Mouse (Mus musculus): ENCODE results near the gene Slc24a3. TPM values are rescaled to one million over a fixed set of nuclear protein-coding genes. Genes with fewer than 3 reads are reported as not detected.

The Slc24a3 gene
- polyA plus RNA-seq (2014; fragmentation: Nextera tagmentation; extraction: Ambion mirVana), result 2.1 and 2.4 TPM in 2 replicates

GRCm38 (mm10) chr2:145167664-145168360 lies at the start of gene Slc24a3:
Gene Slc24a3, plus strand, starts transcription at chr2:145167754.
- no peaks in the 10 kb centered on the region for H3K27me3 ChIP-seq (replicated peaks; ENCODE audit: control insufficient read depth, insufficient read depth, low read length)
- H3K9ac ChIP-seq (ENCODE audit: low read depth, low read length), result peak within 1 kb of the TSS; percentile 31
- H3K4me1 ChIP-seq (replicated peaks; ENCODE audit: control insufficient read depth, insufficient read depth, low read length), result no peaks in the 10 kb centered on the region
- H3K36me3 ChIP-seq (ENCODE audit: control insufficient read depth, insufficient read depth, low read length), result no peaks in the 10 kb centered on the region
- H3K4me3 ChIP-seq (ENCODE audit: low read depth, low read length), result peak within 1 kb of the TSS; percentile 60
- under 1% methylated on average over 65 of the region's 100 CpGs for WGBS
- H3K4me2 ChIP-seq, result peak within 1 kb of the TSS; percentile 88
- ATAC-seq (replicated peaks; ENCODE audit: low FRiP score), result peak; percentile 86
- peak within 1 kb of the TSS; percentile 52; the same call in 1 of the 2 replicates for H3K27ac ChIP-seq (ENCODE audit: low read depth, low read length)
- peak; percentile 79 for DNase-seq (ENCODE audit: low spot score)
- H3K9me3 ChIP-seq (ENCODE audit: control insufficient read depth, low read length), result no peaks in the 10 kb centered on the region

- Histone ChIP-seq H3K4me2 (no peak overlapping the region), H3K9me3 (ENCODE audit: control insufficient read depth, low read length) (no peaks in the 10 kb centered on the region), H3K4me3 (ENCODE audit: low read depth, low read length) (no peak overlapping the region), H3K36me3 (ENCODE audit: control insufficient read depth, insufficient read depth, low read length) (no peaks in the 10 kb centered on the region), H3K27ac (ENCODE audit: low read depth, low read length) (no peak overlapping the region), H3K4me1 (replicated peaks; ENCODE audit: control insufficient read depth, insufficient read depth, low read length) (no peaks in the 10 kb centered on the region), H3K9ac (ENCODE audit: low read depth, low read length) (no peak overlapping the region), H3K27me3 (replicated peaks; ENCODE audit: control insufficient read depth, insufficient read depth, low read length) (no peaks in the 10 kb centered on the region)
- WGBS, result 75% methylated on average over 5 of the region's 5 CpGs
- DNase-seq (ENCODE audit: low spot score) (no peak), ATAC-seq (replicated peaks; ENCODE audit: low FRiP score) (no peak)
Measured at GRCm38 (mm10) chr2:145117762-145118161, 49.8 kb upstream of the Slc24a3 start.

GRCm38 (mm10) chr2:145127747-145128146 lies 39.8 kb upstream of the Slc24a3 start:
- Histone ChIP-seq H3K4me3 (ENCODE audit: low read depth, low read length) (no peak overlapping the region), H3K4me2 (no peak overlapping the region), H3K9me3 (ENCODE audit: control insufficient read depth, low read length) (no peaks in the 10 kb centered on the region), H3K9ac (ENCODE audit: low read depth, low read length) (no peak overlapping the region), H3K36me3 (ENCODE audit: control insufficient read depth, insufficient read depth, low read length) (no peaks in the 10 kb centered on the region), H3K4me1 (replicated peaks; ENCODE audit: control insufficient read depth, insufficient read depth, low read length) (no peaks in the 10 kb centered on the region), H3K27ac (ENCODE audit: low read depth, low read length) (no peak overlapping the region), H3K27me3 (replicated peaks; ENCODE audit: control insufficient read depth, insufficient read depth, low read length) (no peaks in the 10 kb centered on the region)
- DNase-seq (ENCODE audit: low spot score) (no peak), ATAC-seq (replicated peaks; ENCODE audit: low FRiP score) (no peak)
- 84% methylated on average over 3 of the region's 3 CpGs for WGBS

GRCm38 (mm10) chr2:145136625-145137291 lies 30.8 kb upstream of the Slc24a3 start:
- Histone ChIP-seq H3K27me3 (replicated peaks; ENCODE audit: control insufficient read depth, insufficient read depth, low read length) (no peaks in the 10 kb centered on the region), H3K4me3 (ENCODE audit: low read depth, low read length) (no peak overlapping the region), H3K4me1 (replicated peaks; ENCODE audit: control insufficient read depth, insufficient read depth, low read length) (no peaks in the 10 kb centered on the region), H3K27ac (ENCODE audit: low read depth, low read length) (no peak overlapping the region), H3K9me3 (ENCODE audit: control insufficient read depth, low read length) (no peaks in the 10 kb centered on the region), H3K36me3 (ENCODE audit: control insufficient read depth, insufficient read depth, low read length) (no peaks in the 10 kb centered on the region), H3K9ac (ENCODE audit: low read depth, low read length) (no peak overlapping the region), H3K4me2 (no peak overlapping the region)
- ATAC-seq (replicated peaks; ENCODE audit: low FRiP score) (no peak), DNase-seq (ENCODE audit: low spot score) (no peak)
- WGBS, result 74% methylated on average over 4 of the region's 4 CpGs

- no peak overlapping the region for H3K27ac ChIP-seq (ENCODE audit: low read depth, low read length)
- 27% methylated on average over 1 of the region's 1 CpGs for WGBS
- DNase-seq (ENCODE audit: low spot score) (no peak), ATAC-seq (replicated peaks; ENCODE audit: low FRiP score) (peak; percentile 74; the same call in 1 of the 2 replicates)
- H3K27me3 ChIP-seq (replicated peaks; ENCODE audit: control insufficient read depth, insufficient read depth, low read length), result no peaks in the 10 kb centered on the region
- H3K9ac ChIP-seq (ENCODE audit: low read depth, low read length), result no peak overlapping the region
- no peak overlapping the region for H3K4me3 ChIP-seq (ENCODE audit: low read depth, low read length)
- no peaks in the 10 kb centered on the region for H3K9me3 ChIP-seq (ENCODE audit: control insufficient read depth, low read length)
- no peaks in the 10 kb centered on the region for H3K36me3 ChIP-seq (ENCODE audit: control insufficient read depth, insufficient read depth, low read length)
- no peaks in the 10 kb centered on the region for H3K4me1 ChIP-seq (replicated peaks; ENCODE audit: control insufficient read depth, insufficient read depth, low read length)
- H3K4me2 ChIP-seq, result no peak overlapping the region
Measured at GRCm38 (mm10) chr2:145150407-145150806, 17.1 kb upstream of the Slc24a3 start.

GRCm38 (mm10) chr2:145150821-145151220 lies 16.7 kb upstream of the Slc24a3 start:
- Histone ChIP-seq H3K4me3 (ENCODE audit: low read depth, low read length) (no peak overlapping the region), H3K9me3 (ENCODE audit: control insufficient read depth, low read length) (no peaks in the 10 kb centered on the region), H3K36me3 (ENCODE audit: control insufficient read depth, insufficient read depth, low read length) (no peaks in the 10 kb centered on the region), H3K27ac (ENCODE audit: low read depth, low read length) (no peak overlapping the region), H3K9ac (ENCODE audit: low read depth, low read length) (no peak overlapping the region), H3K27me3 (replicated peaks; ENCODE audit: control insufficient read depth, insufficient read depth, low read length) (no peaks in the 10 kb centered on the region), H3K4me2 (no peak overlapping the region), H3K4me1 (replicated peaks; ENCODE audit: control insufficient read depth, insufficient read depth, low read length) (no peaks in the 10 kb centered on the region)
- 40% methylated on average over 3 of the region's 3 CpGs for WGBS
- DNase-seq (ENCODE audit: low spot score), result no peak
- peak; percentile 74; the same call in 1 of the 2 replicates for ATAC-seq (replicated peaks; ENCODE audit: low FRiP score)

- WGBS, result 76% methylated on average over 1 of the region's 1 CpGs
- DNase-seq (ENCODE audit: low spot score) (no peak), ATAC-seq (replicated peaks; ENCODE audit: low FRiP score) (no peak)
- no peaks in the 10 kb centered on the region for H3K9me3 ChIP-seq (ENCODE audit: control insufficient read depth, low read length)
- H3K27me3 ChIP-seq (replicated peaks; ENCODE audit: control insufficient read depth, insufficient read depth, low read length), result no peaks in the 10 kb centered on the region
- H3K27ac ChIP-seq (ENCODE audit: low read depth, low read length), result no peak overlapping the region
- H3K9ac ChIP-seq (ENCODE audit: low read depth, low read length), result no peak overlapping the region
- H3K36me3 ChIP-seq (ENCODE audit: control insufficient read depth, insufficient read depth, low read length), result no peaks in the 10 kb centered on the region
- H3K4me1 ChIP-seq (replicated peaks; ENCODE audit: control insufficient read depth, insufficient read depth, low read length), result no peaks in the 10 kb centered on the region
- H3K4me3 ChIP-seq (ENCODE audit: low read depth, low read length), result no peak overlapping the region
- H3K4me2 ChIP-seq, result no peak overlapping the region
Measured at GRCm38 (mm10) chr2:145152281-145152680, 15.3 kb upstream of the Slc24a3 start.

GRCm38 (mm10) chr2:145158972-145159371 lies 8.6 kb upstream of the Slc24a3 start:
- H3K27ac ChIP-seq (ENCODE audit: low read depth, low read length), result no peak overlapping the region
- H3K36me3 ChIP-seq (ENCODE audit: control insufficient read depth, insufficient read depth, low read length), result no peaks in the 10 kb centered on the region
- no peaks in the 10 kb centered on the region for H3K9me3 ChIP-seq (ENCODE audit: control insufficient read depth, low read length)
- no peak overlapping the region for H3K9ac ChIP-seq (ENCODE audit: low read depth, low read length)
- H3K4me3 ChIP-seq (ENCODE audit: low read depth, low read length), result no peak overlapping the region
- H3K4me1 ChIP-seq (replicated peaks; ENCODE audit: control insufficient read depth, insufficient read depth, low read length), result no peaks in the 10 kb centered on the region
- H3K4me2 ChIP-seq, result no peak overlapping the region
- ATAC-seq (replicated peaks; ENCODE audit: low FRiP score) (no peak), DNase-seq (ENCODE audit: low spot score) (no peak)
- WGBS, result 65% methylated on average over 1 of the region's 1 CpGs
- H3K27me3 ChIP-seq (replicated peaks; ENCODE audit: control insufficient read depth, insufficient read depth, low read length), result no peaks in the 10 kb centered on the region

Measured in liver, embryonic 11.5 days (tissue).